Mouse (Mus musculus) MEL (cell line): Measurements from ENCODE around the gene Cep170b. TPM values are rescaled to one million over a fixed set of nuclear protein-coding genes. Genes with fewer than 3 reads are reported as not detected.
A peak's percentile ranks its signal among the peaks of the same experiment; 100 is the strongest.

Experiments used
- DNase-seq: peaks from one replicate; pipeline ENCODE4 v3.0.0; 2011; ENCODE audit warnings: low read depth, low spot score
- H3K27ac ChIP-seq: 2 replicates; pipeline ENCODE4 v1.5.1; 2012; ENCODE audit warnings: low read depth, mild to moderate bottlenecking, control low read depth, low read length, moderate library complexity; ENCODE audit not compliant: control insufficient read depth
- H3K27me3 ChIP-seq, 2 experiments: fragments of 150-350 bp in 1 of 2; sonication (generic) in 1 of 2; 2 replicates each; pipeline ENCODE4 v1.6.1; 2012; ENCODE audit warnings: low read length in 2 of 2, mild to moderate bottlenecking in 2 of 2, improper control_type of control experiment in 1 of 2, moderate library complexity in 1 of 2; ENCODE audit not compliant: insufficient read depth in 2 of 2, control insufficient read depth in 1 of 2
- H3K36me3 ChIP-seq, 2 experiments: 2 replicates each; pipeline ENCODE4 v1.6.1; 2012 to 2014; ENCODE audit warnings: low read length in 2 of 2, improper control_type of control experiment in 1 of 2, inconsistent platforms in 1 of 2, mild to moderate bottlenecking in 1 of 2; ENCODE audit not compliant: insufficient read depth in 2 of 2, control insufficient read depth in 1 of 2
- H3K4me1 ChIP-seq, 2 experiments: fragments of 150-350 bp in 1 of 2; sonication (generic) in 1 of 2; 2 replicates each; pipeline ENCODE4 v1.6.1; 2012; ENCODE audit warnings: low read length in 2 of 2, improper control_type of control experiment in 1 of 2, mild to moderate bottlenecking in 1 of 2; ENCODE audit not compliant: insufficient read depth in 2 of 2, control insufficient read depth in 1 of 2
- H3K4me3 ChIP-seq, 2 experiments: fragments of 150-350 bp in 1 of 2; sonication (generic) in 1 of 2; 2 replicates each; pipeline ENCODE4 v1.5.1; 2012; ENCODE audit warnings: low read depth in 2 of 2, low read length in 2 of 2, mild to moderate bottlenecking in 2 of 2, moderate library complexity in 2 of 2, control low read depth in 1 of 2, improper control_type of control experiment in 1 of 2; ENCODE audit not compliant: control insufficient read depth in 1 of 2, insufficient read depth in 1 of 2
- H3K79me2 ChIP-seq: 2 replicates; pipeline ENCODE4 v1.6.1; 2012; ENCODE audit warnings: mild to moderate bottlenecking, low read length, moderate library complexity; ENCODE audit not compliant: control insufficient read depth, poor library complexity, insufficient read depth
- H3K9ac ChIP-seq: 2 replicates; pipeline ENCODE4 v1.6.1; 2012; ENCODE audit warnings: low read depth, mild to moderate bottlenecking, control low read depth, low read length, moderate library complexity; ENCODE audit not compliant: control insufficient read depth, poor library complexity, severe bottlenecking
- H3K9me3 ChIP-seq: fragments of 150-350 bp; sonication (generic); replicated peaks from 2 replicates; pipeline ENCODE4 v1.6.1; 2012; ENCODE audit warnings: mild to moderate bottlenecking, low read length, improper control_type of control experiment, moderate library complexity; ENCODE audit not compliant: insufficient read depth
- BHLHE40 ChIP-seq: IDR thresholded peaks from 2 replicates; pipeline ENCODE4 v1.6.1; 2012; ENCODE audit warnings: low read depth, mild to moderate bottlenecking, inconsistent platforms, low read length, improper control_type of control experiment, borderline replicate concordance
- CHD1 ChIP-seq: IDR thresholded peaks from 2 replicates; pipeline ENCODE4 v1.6.1; 2012; ENCODE audit warnings: low read depth, mild to moderate bottlenecking, inconsistent platforms, low read length, improper control_type of control experiment
- CHD2 ChIP-seq: IDR thresholded peaks from 2 replicates; pipeline ENCODE4 v1.6.1; 2011; ENCODE audit warnings: low read length, improper control_type of control experiment
- CTCF ChIP-seq, 3 experiments: IDR thresholded peaks in 2 of 3; conservative IDR thresholded peaks in 1 of 3; 2 replicates each; pipeline ENCODE4 v1.5.1; 2011 to 2012; ENCODE audit warnings: low read length in 3 of 3, low read depth in 2 of 3, mild to moderate bottlenecking in 2 of 3, improper control_type of control experiment in 1 of 3, inconsistent platforms in 1 of 3, mixed read lengths in 1 of 3, moderate library complexity in 1 of 3; ENCODE audit not compliant: control insufficient read depth in 1 of 3, insufficient read depth in 1 of 3, poor library complexity in 1 of 3, severe bottlenecking in 1 of 3
- E2F4 ChIP-seq: IDR thresholded peaks from 2 replicates; pipeline ENCODE4 v1.6.1; 2011; ENCODE audit warnings: low read depth, low read length, improper control_type of control experiment, borderline replicate concordance
- ELF1 ChIP-seq: IDR thresholded peaks from 2 replicates; pipeline ENCODE4 v1.6.1; 2014; ENCODE audit warnings: low read depth, mild to moderate bottlenecking, inconsistent platforms, low read length, improper control_type of control experiment, moderate library complexity
- ETS1 ChIP-seq: IDR thresholded peaks from 2 replicates; pipeline ENCODE4 v1.6.1; 2012; ENCODE audit warnings: low read depth, mild to moderate bottlenecking, inconsistent platforms, low read length, improper control_type of control experiment, moderate library complexity
- GATA1 ChIP-seq: IDR thresholded peaks from 2 replicates; pipeline ENCODE4 v1.6.1; 2011; ENCODE audit warnings: low read depth, low read length, improper control_type of control experiment
- HCFC1 ChIP-seq: IDR thresholded peaks from 2 replicates; pipeline ENCODE4 v1.6.1; 2012; ENCODE audit warnings: low read depth, mild to moderate bottlenecking, inconsistent platforms, low read length, improper control_type of control experiment, moderate library complexity
- MAFK ChIP-seq: IDR thresholded peaks from 2 replicates; pipeline ENCODE4 v1.6.1; 2011; ENCODE audit warnings: low read depth, mild to moderate bottlenecking, low read length, improper control_type of control experiment, borderline replicate concordance
- MEF2A ChIP-seq: IDR thresholded peaks from 2 replicates; pipeline ENCODE4 v1.6.1; 2014; ENCODE audit warnings: low read depth, mild to moderate bottlenecking, inconsistent platforms, low read length, improper control_type of control experiment; ENCODE audit not compliant: poor library complexity, insufficient replicate concordance, severe bottlenecking; ENCODE audit errors: extremely low read depth
- MXI1 ChIP-seq: IDR thresholded peaks from 2 replicates; pipeline ENCODE4 v1.6.1; 2011; ENCODE audit warnings: mild to moderate bottlenecking, low read depth, low read length, improper control_type of control experiment
- MYB ChIP-seq: IDR thresholded peaks from 2 replicates; pipeline ENCODE4 v1.6.1; 2011; ENCODE audit warnings: mild to moderate bottlenecking, low read depth, low read length, improper control_type of control experiment
- NRF1 ChIP-seq: IDR thresholded peaks from 2 replicates; pipeline ENCODE4 v1.6.1; 2014; ENCODE audit warnings: low read depth, mild to moderate bottlenecking, inconsistent platforms, low read length, improper control_type of control experiment, moderate library complexity; ENCODE audit not compliant: poor library complexity, insufficient read depth, severe bottlenecking
- POLR2AphosphoS2 ChIP-seq: IDR thresholded peaks from 2 replicates; pipeline ENCODE4 v1.6.1; 2011; ENCODE audit warnings: low read length, improper control_type of control experiment
- RAD21 ChIP-seq: IDR thresholded peaks from 2 replicates; pipeline ENCODE4 v1.6.1; 2011; ENCODE audit warnings: mild to moderate bottlenecking, low read depth, low read length, improper control_type of control experiment
- RCOR1 ChIP-seq: IDR thresholded peaks from 2 replicates; pipeline ENCODE4 v1.6.1; 2012; ENCODE audit warnings: low read depth, mild to moderate bottlenecking, inconsistent platforms, low read length, improper control_type of control experiment
- SIN3A ChIP-seq: IDR thresholded peaks from 2 replicates; pipeline ENCODE4 v1.6.1; 2012; ENCODE audit warnings: low read length, improper control_type of control experiment, inconsistent platforms
- SMC3 ChIP-seq: IDR thresholded peaks from 2 replicates; pipeline ENCODE4 v1.6.1; 2011; ENCODE audit warnings: low read depth, low read length, improper control_type of control experiment
- TAL1 ChIP-seq: IDR thresholded peaks from 2 replicates; pipeline ENCODE4 v1.6.1; 2012; ENCODE audit warnings: mild to moderate bottlenecking, inconsistent platforms, low read length, moderate library complexity, mixed read lengths
- TCF12 ChIP-seq: IDR thresholded peaks from 2 replicates; pipeline ENCODE4 v1.6.1; 2014; ENCODE audit warnings: low read depth, mild to moderate bottlenecking, inconsistent platforms, low read length, improper control_type of control experiment, moderate library complexity
- USF1 ChIP-seq: IDR thresholded peaks from 2 replicates; pipeline ENCODE4 v1.6.1; 2014; ENCODE audit warnings: low read depth, mild to moderate bottlenecking, inconsistent platforms, low read length, improper control_type of control experiment, moderate library complexity
- USF2 ChIP-seq, 2 experiments: IDR thresholded peaks; 2 replicates each; pipeline ENCODE4 v1.6.1; 2011 to 2012; ENCODE audit warnings: improper control_type of control experiment in 2 of 2, low read length in 2 of 2, borderline replicate concordance in 1 of 2, inconsistent platforms in 1 of 2, low read depth in 1 of 2, mild to moderate bottlenecking in 1 of 2; ENCODE audit not compliant: insufficient read depth in 1 of 2
- ZC3H11A ChIP-seq: IDR thresholded peaks from 2 replicates; pipeline ENCODE4 v1.6.1; 2012; ENCODE audit warnings: low read depth, mild to moderate bottlenecking, inconsistent platforms, low read length, improper control_type of control experiment
- ZKSCAN1 ChIP-seq: IDR thresholded peaks from 2 replicates; pipeline ENCODE4 v1.6.1; 2012; ENCODE audit warnings: low read depth, mild to moderate bottlenecking, inconsistent platforms, low read length, improper control_type of control experiment, moderate library complexity
- ZMIZ1 ChIP-seq: IDR thresholded peaks from 2 replicates; pipeline ENCODE4 v1.6.1; 2012; ENCODE audit warnings: low read depth, mild to moderate bottlenecking, inconsistent platforms, low read length, improper control_type of control experiment, moderate library complexity
- polyA plus RNA-seq, 2 experiments: library from polyadenylated mRNA; stranded (reverse) in 1 of 2; unstranded in 1 of 2; fragments of >175 nt in 1 of 2; fragments of >200 nt in 1 of 2; gene quantifications; 2 replicates each; pipeline versions ENCODE4 v1.2.1 to v1.2.4; 2012; ENCODE audit warnings: low replicate concordance in 2 of 2, low read depth in 1 of 2; ENCODE audit not compliant: insufficient read length in 2 of 2, insufficient read depth in 1 of 2, missing spikeins in 1 of 2
- total RNA-seq: library from RNA; depleted of rRNA; stranded (reverse); fragments of 300-350 nt; gene quantifications from 2 replicates; pipeline ENCODE4 v1.2.3, GENCODE M21; 2012

The Cep170b gene
- total and polyA plus RNA-seq, 3 experiments, result 49.7 to 64.0 TPM; not detected in 1

DNA sequence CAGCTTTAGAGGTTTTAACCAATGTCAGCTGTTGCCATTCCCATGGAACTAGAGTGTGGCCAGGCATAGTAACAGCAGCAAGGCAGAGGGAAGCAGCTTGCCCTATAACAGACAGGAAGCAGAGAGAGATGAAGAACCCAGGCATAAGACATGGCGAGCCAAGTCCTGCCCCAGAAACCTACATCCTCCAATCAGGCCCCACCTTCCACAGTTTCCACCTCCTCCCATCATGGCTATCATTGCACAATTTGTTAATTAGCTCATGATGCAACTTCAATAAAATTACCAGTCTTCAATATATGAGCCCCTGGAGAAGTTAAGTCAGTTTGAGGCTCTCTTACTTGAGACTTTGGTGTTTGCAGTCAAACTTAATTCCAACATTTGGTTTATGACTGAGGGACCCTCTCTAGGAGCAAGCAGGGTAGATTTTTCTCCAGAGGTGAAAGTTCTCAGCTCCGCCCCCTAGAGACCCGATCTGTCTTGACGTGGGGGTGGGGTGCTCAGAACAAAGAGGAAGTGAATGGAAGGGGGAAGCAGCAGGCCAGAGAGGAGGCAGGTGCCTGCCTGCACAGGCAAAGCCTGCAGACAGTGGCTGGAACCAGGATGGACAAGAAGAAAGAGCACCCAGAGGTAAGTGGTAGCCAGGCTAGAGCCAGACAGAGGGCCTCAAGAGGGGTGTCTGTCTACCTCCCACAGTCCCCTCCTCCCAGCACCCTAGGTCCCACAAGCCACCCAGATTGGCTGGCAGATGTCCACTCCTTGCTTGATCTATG, 40.1 kb downstream of the Cep170b start, which contains the start of gene Pld4 (continued):
- TF ChIP-seq MXI1, result 0 out of 2 replicates have a peak, but pooled peaks have one; percentile 21
- TF ChIP-seq POLR2AphosphoS2, result no peak
- TF ChIP-seq MAFK, result no peak
- TF ChIP-seq SMC3, result no peak
- peak; percentile 62 for TF ChIP-seq SIN3A
- no peak for TF ChIP-seq CHD1
- TF ChIP-seq RCOR1, result peak; percentile 42; the same call in 1 of the 2 replicates
- TF ChIP-seq TAL1, result no peak
- no peak for TF ChIP-seq RAD21
- no peak; the same call in 1 of the 2 replicates for TF ChIP-seq ZMIZ1
- TF ChIP-seq E2F4, result no peak
- no peak for TF ChIP-seq ZC3H11A
- TF ChIP-seq MYB, result no peak
- no peak for TF ChIP-seq GATA1
- peak in 2 of 3 experiments; percentile 16 to 44; a peak in 3 of 6 replicates for TF ChIP-seq CTCF (IDR thresholded peaks at IDR 0.05 in 2 of 3, conservative IDR thresholded peaks at IDR 0.05 in 1 of 3; ENCODE audit: control insufficient read depth in 1 of 3, insufficient read depth in 1 of 3, low read depth in 2 of 3, low read length in 3 of 3, poor library complexity in 1 of 3, severe bottlenecking in 1 of 3)
- peak; percentile 73 for TF ChIP-seq BHLHE40
- peak; percentile 85 for TF ChIP-seq CHD2
- no peak for TF ChIP-seq USF2 (IDR thresholded peaks at IDR 0.05; ENCODE audit: borderline replicate concordance in 1 of 2, insufficient read depth in 1 of 2, low read depth in 1 of 2, low read length in 2 of 2)
- no peak for TF ChIP-seq ZKSCAN1
- peak; percentile 57; the same call in 1 of the 2 replicates for TF ChIP-seq HCFC1
- peak; percentile 58; the same call in 1 of the 2 replicates for TF ChIP-seq ETS1

DNA sequence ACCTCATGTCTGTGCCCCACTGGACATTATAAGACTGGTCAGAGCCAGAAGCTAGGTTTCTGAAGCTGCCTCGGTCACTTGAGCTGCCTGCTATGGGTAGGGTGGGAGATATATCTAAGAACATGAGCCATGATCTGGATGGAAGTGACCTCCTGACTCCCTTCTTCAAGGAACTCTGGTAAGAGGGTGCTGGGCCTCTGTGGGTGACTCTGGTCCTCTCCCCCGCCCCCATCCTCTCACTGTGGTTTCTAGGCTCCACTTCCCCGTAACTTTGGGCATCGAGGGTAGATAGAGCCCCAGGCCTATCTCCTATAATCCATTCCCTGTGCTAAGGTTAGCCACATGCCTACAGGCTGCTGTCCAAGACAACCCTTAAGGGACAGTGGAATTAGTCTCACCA, 41.2 kb downstream of the Cep170b start:
- H3K79me2 ChIP-seq, result no peaks in the 10 kb centered on the region
- peak overlapping the region; percentile 3 for H3K9ac ChIP-seq
- DNase-seq, result peak; percentile 42
- H3K9me3 ChIP-seq, result no peaks in the 10 kb centered on the region
- peaks cover 9 to 18% of the 10 kb centered on the region in 2 experiments; a peak in 3 of 4 replicates for H3K4me1 ChIP-seq
- peaks cover 6 to 11% of the 10 kb centered on the region in 2 experiments; a peak in 3 of 4 replicates for H3K27me3 ChIP-seq
- no peak overlapping the region; a peak in 1 of 4 replicates for H3K4me3 ChIP-seq
- no peak overlapping the region for H3K27ac ChIP-seq
- no peak for TF ChIP-seq MEF2A
- no peak for TF ChIP-seq TCF12
- no peak for TF ChIP-seq RCOR1
- no peak for TF ChIP-seq BHLHE40
- no peak for TF ChIP-seq NRF1
- no peak for TF ChIP-seq POLR2AphosphoS2
- no peak for TF ChIP-seq USF1
- no peak for TF ChIP-seq ELF1
- H3K36me3 ChIP-seq, result peaks cover 0 to 12% of the 10 kb centered on the region in 2 experiments; a peak in 2 of 4 replicates
